Mouse (Mus musculus): ENCODE data around the gene Igsf3. TPM values are rescaled to one million over a fixed set of nuclear protein-coding genes. Genes with fewer than 3 reads are reported as not detected.

The Igsf3 gene
- polyA plus RNA-seq, 1 experiment from 2014 or later, result 4.3 TPM

- Histone ChIP-seq H3K9ac (ENCODE audit: low read depth, low read length) (no peak overlapping the region), H3K27me3 (ENCODE audit: control insufficient read depth, insufficient read depth, low read depth, low read length) (no peaks in the 10 kb centered on the region), H3K9me3 (replicated peaks; ENCODE audit: control insufficient read depth, low read length) (no peaks in the 10 kb centered on the region), H3K4me3 (ENCODE audit: low read depth, low read length) (no peak overlapping the region), H3K4me2 (ENCODE audit: low read depth, low read length) (no peak overlapping the region), H3K36me3 (ENCODE audit: control insufficient read depth, insufficient read depth) (no peaks in the 10 kb centered on the region), H3K4me1 (ENCODE audit: control insufficient read depth, low read depth, low read length) (no peaks in the 10 kb centered on the region), H3K27ac (ENCODE audit: low read length) (no peak overlapping the region)
- WGBS (ENCODE audit: insufficient replicate concordance), result 69% methylated on average over 8 of the region's 8 CpGs
- no peak for ATAC-seq (ENCODE audit: low read depth)
These were observed 67.6 kb downstream of the Igsf3 start for GRCm38 (mm10) chr3:101444437-101444836.

- Histone ChIP-seq H3K9ac (ENCODE audit: low read depth, low read length) (no peak overlapping the region), H3K4me2 (ENCODE audit: low read depth, low read length) (no peak overlapping the region), H3K4me1 (ENCODE audit: control insufficient read depth, low read depth, low read length) (no peaks in the 10 kb centered on the region), H3K36me3 (ENCODE audit: control insufficient read depth, insufficient read depth) (no peaks in the 10 kb centered on the region), H3K27ac (ENCODE audit: low read length) (no peak overlapping the region), H3K9me3 (replicated peaks; ENCODE audit: control insufficient read depth, low read length) (no peaks in the 10 kb centered on the region), H3K4me3 (ENCODE audit: low read depth, low read length) (no peak overlapping the region), H3K27me3 (ENCODE audit: control insufficient read depth, insufficient read depth, low read depth, low read length) (no peaks in the 10 kb centered on the region)
- WGBS (ENCODE audit: insufficient replicate concordance), result 63% methylated on average over 4 of the region's 4 CpGs
- no peak for ATAC-seq (ENCODE audit: low read depth)
These were observed 70.4 kb downstream of the Igsf3 start for GRCm38 (mm10) chr3:101447239-101447638.

GRCm38 (mm10) chr3:101448765-101449164 lies 71.9 kb downstream of the Igsf3 start:
- no peak overlapping the region for H3K4me2 ChIP-seq (ENCODE audit: low read depth, low read length)
- 68% methylated on average over 3 of the region's 3 CpGs for WGBS (ENCODE audit: insufficient replicate concordance)
- H3K9ac ChIP-seq (ENCODE audit: low read depth, low read length), result no peak overlapping the region
- H3K4me3 ChIP-seq (ENCODE audit: low read depth, low read length), result no peak overlapping the region
- H3K4me1 ChIP-seq (ENCODE audit: control insufficient read depth, low read depth, low read length), result no peaks in the 10 kb centered on the region
- no peaks in the 10 kb centered on the region for H3K27me3 ChIP-seq (ENCODE audit: control insufficient read depth, insufficient read depth, low read depth, low read length)
- no peaks in the 10 kb centered on the region for H3K9me3 ChIP-seq (replicated peaks; ENCODE audit: control insufficient read depth, low read length)
- no peak for ATAC-seq (ENCODE audit: low read depth)
- no peaks in the 10 kb centered on the region for H3K36me3 ChIP-seq (ENCODE audit: control insufficient read depth, insufficient read depth)
- H3K27ac ChIP-seq (ENCODE audit: low read length), result no peak overlapping the region

- H3K4me1 ChIP-seq (ENCODE audit: control insufficient read depth, low read depth, low read length), result no peaks in the 10 kb centered on the region
- ATAC-seq (ENCODE audit: low read depth), result no peak
- H3K9ac ChIP-seq (ENCODE audit: low read depth, low read length), result no peak overlapping the region
- no peaks in the 10 kb centered on the region for H3K27me3 ChIP-seq (ENCODE audit: control insufficient read depth, insufficient read depth, low read depth, low read length)
- no peak overlapping the region for H3K4me2 ChIP-seq (ENCODE audit: low read depth, low read length)
- H3K27ac ChIP-seq (ENCODE audit: low read length), result no peak overlapping the region
- H3K4me3 ChIP-seq (ENCODE audit: low read depth, low read length), result no peak overlapping the region
- WGBS (ENCODE audit: insufficient replicate concordance), result 87% methylated on average over 31 of the region's 31 CpGs
- no peaks in the 10 kb centered on the region for H3K9me3 ChIP-seq (replicated peaks; ENCODE audit: control insufficient read depth, low read length)
- H3K36me3 ChIP-seq (ENCODE audit: control insufficient read depth, insufficient read depth), result no peaks in the 10 kb centered on the region
These were observed 74.0 kb downstream of the Igsf3 start for GRCm38 (mm10) chr3:101450811-101451428.

- Histone ChIP-seq H3K4me2 (ENCODE audit: low read depth, low read length) (no peak overlapping the region), H3K9me3 (replicated peaks; ENCODE audit: control insufficient read depth, low read length) (no peaks in the 10 kb centered on the region), H3K4me3 (ENCODE audit: low read depth, low read length) (no peak overlapping the region), H3K9ac (ENCODE audit: low read depth, low read length) (no peak overlapping the region), H3K4me1 (ENCODE audit: control insufficient read depth, low read depth, low read length) (peaks cover 14% of the 10 kb centered on the region), H3K27me3 (ENCODE audit: control insufficient read depth, insufficient read depth, low read depth, low read length) (no peaks in the 10 kb centered on the region), H3K27ac (ENCODE audit: low read length) (no peak overlapping the region), H3K36me3 (ENCODE audit: control insufficient read depth, insufficient read depth) (no peaks in the 10 kb centered on the region)
- WGBS (ENCODE audit: insufficient replicate concordance), result 59% methylated on average over 7 of the region's 7 CpGs
- ATAC-seq (ENCODE audit: low read depth), result no peak
These were observed 83.7 kb downstream of the Igsf3 start for GRCm38 (mm10) chr3:101460618-101461017.

GRCm38 (mm10) chr3:101461046-101461445 lies 84.2 kb downstream of the Igsf3 start:
- ATAC-seq (ENCODE audit: low read depth), result no peak
- 78% methylated on average over 7 of the region's 7 CpGs for WGBS (ENCODE audit: insufficient replicate concordance)
- no peaks in the 10 kb centered on the region; the same call in 1 of the 2 replicates for H3K27me3 ChIP-seq (ENCODE audit: control insufficient read depth, insufficient read depth, low read depth, low read length)
- H3K36me3 ChIP-seq (ENCODE audit: control insufficient read depth, insufficient read depth), result no peaks in the 10 kb centered on the region
- no peak overlapping the region for H3K4me3 ChIP-seq (ENCODE audit: low read depth, low read length)
- peaks cover 14% of the 10 kb centered on the region for H3K4me1 ChIP-seq (ENCODE audit: control insufficient read depth, low read depth, low read length)
- H3K9me3 ChIP-seq (replicated peaks; ENCODE audit: control insufficient read depth, low read length), result no peaks in the 10 kb centered on the region
- H3K4me2 ChIP-seq (ENCODE audit: low read depth, low read length), result no peak overlapping the region
- no peak overlapping the region for H3K9ac ChIP-seq (ENCODE audit: low read depth, low read length)
- no peak overlapping the region for H3K27ac ChIP-seq (ENCODE audit: low read length)

GRCm38 (mm10) chr3:101461816-101462215 lies 84.9 kb downstream of the Igsf3 start:
- H3K4me1 ChIP-seq (ENCODE audit: control insufficient read depth, low read depth, low read length), result peaks cover 14% of the 10 kb centered on the region
- no peak overlapping the region for H3K27ac ChIP-seq (ENCODE audit: low read length)
- no peaks in the 10 kb centered on the region for H3K9me3 ChIP-seq (replicated peaks; ENCODE audit: control insufficient read depth, low read length)
- ATAC-seq (ENCODE audit: low read depth), result no peak
- H3K4me2 ChIP-seq (ENCODE audit: low read depth, low read length), result no peak overlapping the region
- H3K27me3 ChIP-seq (ENCODE audit: control insufficient read depth, insufficient read depth, low read depth, low read length), result no peaks in the 10 kb centered on the region; the same call in 1 of the 2 replicates
- no peak overlapping the region for H3K4me3 ChIP-seq (ENCODE audit: low read depth, low read length)
- no peak overlapping the region for H3K9ac ChIP-seq (ENCODE audit: low read depth, low read length)
- H3K36me3 ChIP-seq (ENCODE audit: control insufficient read depth, insufficient read depth), result no peaks in the 10 kb centered on the region
- 69% methylated on average over 8 of the region's 8 CpGs for WGBS (ENCODE audit: insufficient replicate concordance)

- H3K27ac ChIP-seq (ENCODE audit: low read length), result no peak overlapping the region
- H3K9me3 ChIP-seq (replicated peaks; ENCODE audit: control insufficient read depth, low read length), result no peaks in the 10 kb centered on the region
- no peaks in the 10 kb centered on the region; the same call in 1 of the 2 replicates for H3K27me3 ChIP-seq (ENCODE audit: control insufficient read depth, insufficient read depth, low read depth, low read length)
- 28% methylated on average over 5 of the region's 5 CpGs for WGBS (ENCODE audit: insufficient replicate concordance)
- H3K4me1 ChIP-seq (ENCODE audit: control insufficient read depth, low read depth, low read length), result peaks cover 14% of the 10 kb centered on the region
- H3K4me3 ChIP-seq (ENCODE audit: low read depth, low read length), result no peak overlapping the region
- no peaks in the 10 kb centered on the region for H3K36me3 ChIP-seq (ENCODE audit: control insufficient read depth, insufficient read depth)
- no peak for ATAC-seq (ENCODE audit: low read depth)
- H3K9ac ChIP-seq (ENCODE audit: low read depth, low read length), result no peak overlapping the region
- no peak overlapping the region for H3K4me2 ChIP-seq (ENCODE audit: low read depth, low read length)
These were observed 85.4 kb downstream of the Igsf3 start for GRCm38 (mm10) chr3:101462294-101462693.

GRCm38 (mm10) chr3:101463491-101463890 lies 86.6 kb downstream of the Igsf3 start:
- H3K9ac ChIP-seq (ENCODE audit: low read depth, low read length), result no peak overlapping the region
- ATAC-seq (ENCODE audit: low read depth), result peak; percentile 91
- no peak overlapping the region for H3K27ac ChIP-seq (ENCODE audit: low read length)
- H3K27me3 ChIP-seq (ENCODE audit: control insufficient read depth, insufficient read depth, low read depth, low read length), result no peaks in the 10 kb centered on the region; the same call in 1 of the 2 replicates
- H3K36me3 ChIP-seq (ENCODE audit: control insufficient read depth, insufficient read depth), result no peaks in the 10 kb centered on the region
- no peak overlapping the region for H3K4me2 ChIP-seq (ENCODE audit: low read depth, low read length)
- WGBS (ENCODE audit: insufficient replicate concordance), result 8% methylated on average over 3 of the region's 3 CpGs
- H3K9me3 ChIP-seq (replicated peaks; ENCODE audit: control insufficient read depth, low read length), result no peaks in the 10 kb centered on the region
- no peak overlapping the region for H3K4me3 ChIP-seq (ENCODE audit: low read depth, low read length)
- peaks cover 14% of the 10 kb centered on the region for H3K4me1 ChIP-seq (ENCODE audit: control insufficient read depth, low read depth, low read length)

Measured in liver, embryonic 16.5 days (tissue).